Mouse (Mus musculus): ENCODE results near the gene Upf1.

DNA sequence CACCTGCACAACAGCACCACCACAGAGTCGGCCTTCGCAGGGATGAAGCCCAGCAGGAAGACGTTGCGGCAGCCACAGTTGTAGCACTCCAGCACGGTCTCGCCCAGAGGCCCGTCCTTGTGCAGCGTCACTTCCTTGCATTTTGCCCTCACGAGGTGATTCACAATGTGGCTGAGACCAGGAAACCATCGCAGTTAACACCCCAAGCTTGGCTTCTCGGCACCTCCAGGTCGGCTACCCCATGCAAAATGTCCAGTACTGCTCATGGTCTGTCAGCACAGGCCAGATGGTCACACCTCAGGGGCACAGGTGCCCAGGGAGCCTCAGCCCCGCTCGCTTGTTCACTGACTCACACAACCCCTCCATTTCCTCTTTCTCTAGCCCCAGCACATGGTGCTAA, 11.1 kb downstream of the Upf1 start:
- TF ChIP-seq POLR2A (IDR thresholded peaks at IDR 0.05; ENCODE audit: insufficient read depth, low read length) = no peak
- no peak for TF ChIP-seq EP300 (IDR thresholded peaks at IDR 0.05; ENCODE audit: insufficient read depth, low read depth, low read length)

Data from ES-Bruce4 (cell line).